Mouse (Mus musculus): Measurements from ENCODE around the gene Idh2. TPM values are rescaled to one million over a fixed set of nuclear protein-coding genes. Genes with fewer than 3 reads are reported as not detected.
"Not testable (repeated sequence)": the region's sequence is repeated elsewhere in the genome, so short reads cannot be mapped to it uniquely, and the experiment has no call there.

Idh2 gene
- polyA plus RNA-seq, 1 experiment from 2014 or later = 565 TPM

DNA sequence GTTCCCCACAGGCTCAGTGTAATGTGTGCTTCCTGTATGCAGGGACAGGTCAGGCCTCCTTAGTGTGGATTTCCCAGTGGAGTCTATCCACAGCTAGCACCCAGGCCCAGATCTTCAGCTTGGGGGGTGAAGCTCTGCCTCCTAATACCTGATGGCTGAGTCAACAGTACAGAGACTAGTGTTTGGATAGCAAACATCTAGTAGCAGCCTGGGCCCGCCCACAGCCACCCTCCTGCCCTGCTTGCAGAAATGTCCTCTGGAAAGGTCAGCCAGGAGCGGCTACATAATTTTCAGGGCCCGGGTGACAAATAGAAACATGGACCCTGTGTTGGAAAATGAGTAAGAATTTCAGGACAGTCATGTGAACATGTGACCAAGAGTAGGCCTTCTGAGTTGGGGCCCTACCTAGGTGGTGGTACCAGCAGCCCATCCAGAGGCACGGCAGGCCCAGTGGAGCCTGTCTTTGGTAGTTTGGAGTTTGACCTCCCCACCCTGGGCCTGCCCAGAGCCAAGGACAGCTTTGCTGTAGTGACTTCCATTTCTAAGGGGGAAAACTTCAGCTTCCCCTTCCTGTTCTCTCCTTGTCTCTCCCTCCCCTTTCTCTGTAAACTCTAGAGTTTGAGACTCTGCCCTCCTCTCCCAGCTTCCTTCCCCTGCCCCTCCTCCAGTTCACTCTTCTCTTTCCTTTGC, 58.0 kb downstream of the Idh2 start:
- Histone ChIP-seq H3K9me3 (ENCODE audit: control insufficient read depth, low read length) (no peaks in the 10 kb centered on the region), H3K27ac (replicated peaks; ENCODE audit: low read depth, low read length) (peak overlapping the region; percentile 58), H3K9ac (ENCODE audit: low read depth, low read length) (no peak overlapping the region), H3K36me3 (ENCODE audit: control insufficient read depth, insufficient read depth, low read length) (0 out of 2 replicates have a peak, but pooled peaks cover 11% of the 10 kb centered on the region), H3K27me3 (replicated peaks; ENCODE audit: control insufficient read depth, insufficient read depth, low read length) (no peaks in the 10 kb centered on the region), H3K4me1 (ENCODE audit: control insufficient read depth, insufficient read depth, low read length) (peaks cover 33% of the 10 kb centered on the region), H3K4me2 (ENCODE audit: low read depth, low read length) (no peak overlapping the region), H3K4me3 (ENCODE audit: low read depth, low read length) (no peak overlapping the region)
- no peak for ATAC-seq (ENCODE audit: low read depth)
- DNase-seq (ENCODE audit: low spot score) = no peak
- WGBS = 65% methylated on average over 4 of the region's 4 CpGs

GRCm38 (mm10) chr7:80055781-80056180, 59.4 kb downstream of the Idh2 start:
- Histone ChIP-seq H3K9ac (ENCODE audit: low read depth, low read length) (no peak overlapping the region), H3K9me3 (ENCODE audit: control insufficient read depth, low read length) (no peaks in the 10 kb centered on the region), H3K4me1 (ENCODE audit: control insufficient read depth, insufficient read depth, low read length) (peaks cover 39% of the 10 kb centered on the region), H3K4me2 (ENCODE audit: low read depth, low read length) (no peak overlapping the region), H3K4me3 (ENCODE audit: low read depth, low read length) (no peak overlapping the region), H3K27me3 (replicated peaks; ENCODE audit: control insufficient read depth, insufficient read depth, low read length) (no peaks in the 10 kb centered on the region), H3K27ac (replicated peaks; ENCODE audit: low read depth, low read length) (no peak overlapping the region), H3K36me3 (ENCODE audit: control insufficient read depth, insufficient read depth, low read length) (0 out of 2 replicates have a peak, but pooled peaks cover 11% of the 10 kb centered on the region)
- no peak for ATAC-seq (ENCODE audit: low read depth)
- 74% methylated on average over 12 of the region's 12 CpGs for WGBS
- no peak for DNase-seq (ENCODE audit: low spot score)

DNA sequence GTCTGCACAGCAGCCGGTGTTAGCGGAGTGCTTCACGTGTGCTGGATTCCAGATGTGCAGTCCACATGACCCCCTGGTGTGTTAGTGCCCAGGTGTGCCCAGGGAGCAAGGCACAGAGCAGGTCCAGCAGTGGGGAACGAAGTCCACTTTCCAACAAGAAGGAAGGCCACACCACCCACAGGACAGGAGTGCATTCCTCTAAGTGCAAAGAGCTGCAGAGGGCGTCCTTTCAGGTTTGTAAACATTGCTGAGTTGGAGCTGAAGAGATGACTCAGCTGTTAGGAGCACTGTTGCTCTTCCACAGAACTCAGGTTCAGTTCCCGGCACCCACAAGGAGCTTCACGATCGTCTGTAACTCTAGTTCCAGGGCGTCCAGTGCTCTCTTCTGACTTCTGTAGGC, 62.0 kb downstream of the Idh2 start:
- Histone ChIP-seq H3K9ac (ENCODE audit: low read depth, low read length) (no peak overlapping the region), H3K9me3 (ENCODE audit: control insufficient read depth, low read length) (no peaks in the 10 kb centered on the region), H3K27me3 (replicated peaks; ENCODE audit: control insufficient read depth, insufficient read depth, low read length) (no peaks in the 10 kb centered on the region), H3K36me3 (ENCODE audit: control insufficient read depth, insufficient read depth, low read length) (0 out of 2 replicates have a peak, but pooled peaks cover 11% of the 10 kb centered on the region), H3K4me1 (ENCODE audit: control insufficient read depth, insufficient read depth, low read length) (peaks cover 33% of the 10 kb centered on the region), H3K4me2 (ENCODE audit: low read depth, low read length) (no peak overlapping the region), H3K27ac (replicated peaks; ENCODE audit: low read depth, low read length) (no peak overlapping the region), H3K4me3 (ENCODE audit: low read depth, low read length) (no peak overlapping the region)
- DNase-seq (ENCODE audit: low spot score) (no peak), ATAC-seq (ENCODE audit: low read depth) (no peak)
- 83% methylated on average over 9 of the region's 9 CpGs for whole genome bisulfite sequencing

- no peak overlapping the region for H3K4me2 ChIP-seq (ENCODE audit: low read depth, low read length)
- DNase-seq (ENCODE audit: low spot score) = peak; percentile 87
- peaks cover 29% of the 10 kb centered on the region for H3K4me1 ChIP-seq (ENCODE audit: control insufficient read depth, insufficient read depth, low read length)
- WGBS = 43% methylated on average over 11 of the region's 11 CpGs
- no peak overlapping the region for H3K27ac ChIP-seq (replicated peaks; ENCODE audit: low read depth, low read length)
- H3K9me3 ChIP-seq (ENCODE audit: control insufficient read depth, low read length) = no peaks in the 10 kb centered on the region
- H3K36me3 ChIP-seq (ENCODE audit: control insufficient read depth, insufficient read depth, low read length) = 0 out of 2 replicates have a peak, but pooled peaks cover 11% of the 10 kb centered on the region
- no peak overlapping the region for H3K9ac ChIP-seq (ENCODE audit: low read depth, low read length)
- no peaks in the 10 kb centered on the region for H3K27me3 ChIP-seq (replicated peaks; ENCODE audit: control insufficient read depth, insufficient read depth, low read length)
- peak; percentile 35; the same call in 1 of the 2 replicates for ATAC-seq (ENCODE audit: low read depth)
- no peak overlapping the region for H3K4me3 ChIP-seq (ENCODE audit: low read depth, low read length)
Observed at GRCm38 (mm10) chr7:80052261-80052660, 62.9 kb downstream of the Idh2 start.

DNA sequence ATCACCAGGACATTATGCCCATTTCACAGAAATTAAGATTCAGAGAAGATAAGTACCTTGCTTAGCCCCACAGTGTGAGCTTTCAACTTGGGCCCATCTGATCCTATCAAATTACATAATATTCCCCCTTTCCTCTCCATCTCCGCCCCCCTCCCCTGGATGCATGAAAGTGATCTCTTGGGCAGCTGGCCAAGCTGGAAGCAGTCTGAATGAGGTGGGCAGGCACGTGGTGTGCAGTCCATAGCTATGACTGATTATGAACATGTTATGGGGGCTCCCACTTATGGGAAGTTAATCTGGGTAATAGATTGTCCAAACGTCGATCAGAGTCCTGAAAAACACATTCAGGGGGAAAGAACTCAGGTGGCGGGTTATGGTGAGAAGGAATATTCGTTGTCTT, 63.4 kb downstream of the Idh2 start:
- H3K4me3 ChIP-seq (ENCODE audit: low read depth, low read length) = no peak overlapping the region
- H3K36me3 ChIP-seq (ENCODE audit: control insufficient read depth, insufficient read depth, low read length) = 0 out of 2 replicates have a peak, but pooled peaks cover 11% of the 10 kb centered on the region
- WGBS = 46% methylated on average over 6 of the region's 6 CpGs
- ATAC-seq (ENCODE audit: low read depth) (peak; percentile 50), DNase-seq (ENCODE audit: low spot score) (peak; percentile 74)
- no peaks in the 10 kb centered on the region for H3K9me3 ChIP-seq (ENCODE audit: control insufficient read depth, low read length)
- no peak overlapping the region for H3K4me2 ChIP-seq (ENCODE audit: low read depth, low read length)
- H3K27me3 ChIP-seq (replicated peaks; ENCODE audit: control insufficient read depth, insufficient read depth, low read length) = no peaks in the 10 kb centered on the region
- H3K9ac ChIP-seq (ENCODE audit: low read depth, low read length) = no peak overlapping the region
- H3K4me1 ChIP-seq (ENCODE audit: control insufficient read depth, insufficient read depth, low read length) = peaks cover 25% of the 10 kb centered on the region
- no peak overlapping the region for H3K27ac ChIP-seq (replicated peaks; ENCODE audit: low read depth, low read length)

DNA sequence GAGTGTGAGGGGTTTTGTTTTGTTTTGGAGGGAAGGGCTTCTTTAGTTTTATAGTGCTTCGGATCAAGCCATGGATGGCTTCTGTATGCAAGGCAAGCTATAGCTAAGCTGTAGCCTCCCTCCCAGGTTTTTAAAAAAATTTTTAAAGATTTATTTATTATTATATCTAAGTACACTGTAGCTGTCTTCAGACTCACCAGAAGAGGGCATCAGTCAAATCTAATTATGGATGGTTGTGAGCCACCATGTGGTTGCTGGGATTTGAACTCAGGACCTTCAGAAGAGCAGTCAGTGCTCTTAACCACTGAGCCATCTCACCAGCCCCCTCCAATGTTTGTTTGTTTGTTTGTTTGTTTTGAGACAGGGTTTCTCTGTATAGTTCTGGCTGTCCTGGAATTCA, 64.8 kb downstream of the Idh2 start:
- not testable (repeated sequence) for H3K9ac ChIP-seq (ENCODE audit: low read depth, low read length); H3K4me3 ChIP-seq (ENCODE audit: low read depth, low read length); H3K4me2 ChIP-seq (ENCODE audit: low read depth, low read length); H3K9me3 ChIP-seq (ENCODE audit: control insufficient read depth, low read length); H3K27ac ChIP-seq (replicated peaks; ENCODE audit: low read depth, low read length); DNase-seq (ENCODE audit: low spot score); H3K27me3 ChIP-seq (replicated peaks; ENCODE audit: control insufficient read depth, insufficient read depth, low read length); ATAC-seq (ENCODE audit: low read depth)
- H3K4me1 ChIP-seq (ENCODE audit: control insufficient read depth, insufficient read depth, low read length) = peaks cover 23% of the 10 kb centered on the region
- 0 out of 2 replicates have a peak, but pooled peaks cover 11% of the 10 kb centered on the region for H3K36me3 ChIP-seq (ENCODE audit: control insufficient read depth, insufficient read depth, low read length)
- WGBS = 95% methylated on average over 1 of the region's 1 CpGs

GRCm38 (mm10) chr7:80049746-80050145, 65.4 kb downstream of the Idh2 start:
- Histone ChIP-seq H3K36me3 (ENCODE audit: control insufficient read depth, insufficient read depth, low read length) (0 out of 2 replicates have a peak, but pooled peaks cover 11% of the 10 kb centered on the region), H3K4me2 (ENCODE audit: low read depth, low read length) (no peak overlapping the region), H3K9ac (ENCODE audit: low read depth, low read length) (no peak overlapping the region), H3K27me3 (replicated peaks; ENCODE audit: control insufficient read depth, insufficient read depth, low read length) (no peaks in the 10 kb centered on the region), H3K27ac (replicated peaks; ENCODE audit: low read depth, low read length) (no peak overlapping the region), H3K4me3 (ENCODE audit: low read depth, low read length) (no peak overlapping the region), H3K9me3 (ENCODE audit: control insufficient read depth, low read length) (no peaks in the 10 kb centered on the region), H3K4me1 (ENCODE audit: control insufficient read depth, insufficient read depth, low read length) (peaks cover 23% of the 10 kb centered on the region)
- 48% methylated on average over 2 of the region's 2 CpGs for WGBS
- DNase-seq (ENCODE audit: low spot score) (no peak), ATAC-seq (ENCODE audit: low read depth) (no peak)

DNA sequence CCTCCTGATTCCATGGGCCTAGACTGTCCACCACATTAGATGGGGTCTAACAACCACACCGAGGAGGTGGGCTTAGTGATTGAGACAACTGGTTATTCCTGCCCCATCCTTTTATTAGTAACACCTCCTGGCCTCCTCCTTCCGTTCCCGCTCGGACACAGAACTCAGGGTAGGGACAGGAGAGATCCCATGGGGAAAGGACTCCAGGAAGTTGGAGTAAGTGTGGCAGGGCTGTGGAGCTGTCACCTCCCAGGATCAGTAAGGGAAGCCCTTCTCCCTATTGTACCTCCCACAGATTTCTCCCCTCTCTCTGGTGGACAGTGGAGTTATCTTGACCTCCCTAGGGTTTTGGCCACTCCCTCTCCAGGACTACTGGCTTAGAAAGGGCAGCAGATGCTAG, 68.2 kb downstream of the Idh2 start:
- no peak overlapping the region for H3K4me2 ChIP-seq (ENCODE audit: low read depth, low read length)
- H3K4me1 ChIP-seq (ENCODE audit: control insufficient read depth, insufficient read depth, low read length) = peaks cover 17% of the 10 kb centered on the region
- ATAC-seq (ENCODE audit: low read depth) = no peak
- WGBS = 83% methylated on average over 4 of the region's 4 CpGs
- no peak overlapping the region for H3K9ac ChIP-seq (ENCODE audit: low read depth, low read length)
- no peak overlapping the region for H3K27ac ChIP-seq (replicated peaks; ENCODE audit: low read depth, low read length)
- H3K27me3 ChIP-seq (replicated peaks; ENCODE audit: control insufficient read depth, insufficient read depth, low read length) = no peaks in the 10 kb centered on the region
- no peak for DNase-seq (ENCODE audit: low spot score)
- peaks cover 2% of the 10 kb centered on the region for H3K36me3 ChIP-seq (ENCODE audit: control insufficient read depth, insufficient read depth, low read length)
- no peaks in the 10 kb centered on the region for H3K9me3 ChIP-seq (ENCODE audit: control insufficient read depth, low read length)
- H3K4me3 ChIP-seq (ENCODE audit: low read depth, low read length) = no peak overlapping the region

Measured in embryonic facial prominence, embryonic 14.5 days (tissue).